Mouse (Mus musculus) retina, embryonic 14.5 days (tissue): Measurements from ENCODE around the gene Foxg1.

Experiments used
- DNase-seq: peaks from one replicate; pipeline ENCODE4 v3.0.0-alpha.2; 2015; ENCODE audit warnings: low spot score

Foxg1 gene

DNA sequence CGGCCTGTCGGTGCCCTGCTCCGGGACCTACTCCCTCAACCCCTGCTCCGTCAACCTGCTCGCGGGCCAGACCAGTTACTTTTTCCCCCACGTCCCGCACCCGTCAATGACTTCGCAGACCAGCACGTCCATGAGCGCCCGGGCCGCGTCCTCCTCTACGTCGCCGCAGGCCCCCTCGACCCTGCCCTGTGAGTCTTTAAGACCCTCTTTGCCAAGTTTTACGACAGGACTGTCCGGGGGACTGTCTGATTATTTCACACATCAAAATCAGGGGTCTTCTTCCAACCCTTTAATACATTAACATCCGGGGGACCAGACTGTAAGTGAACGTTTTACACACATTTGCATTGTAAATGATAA lies 3.2 kb downstream of the Foxg1 start:
- peak; percentile 53 for DNase-seq

DNA sequence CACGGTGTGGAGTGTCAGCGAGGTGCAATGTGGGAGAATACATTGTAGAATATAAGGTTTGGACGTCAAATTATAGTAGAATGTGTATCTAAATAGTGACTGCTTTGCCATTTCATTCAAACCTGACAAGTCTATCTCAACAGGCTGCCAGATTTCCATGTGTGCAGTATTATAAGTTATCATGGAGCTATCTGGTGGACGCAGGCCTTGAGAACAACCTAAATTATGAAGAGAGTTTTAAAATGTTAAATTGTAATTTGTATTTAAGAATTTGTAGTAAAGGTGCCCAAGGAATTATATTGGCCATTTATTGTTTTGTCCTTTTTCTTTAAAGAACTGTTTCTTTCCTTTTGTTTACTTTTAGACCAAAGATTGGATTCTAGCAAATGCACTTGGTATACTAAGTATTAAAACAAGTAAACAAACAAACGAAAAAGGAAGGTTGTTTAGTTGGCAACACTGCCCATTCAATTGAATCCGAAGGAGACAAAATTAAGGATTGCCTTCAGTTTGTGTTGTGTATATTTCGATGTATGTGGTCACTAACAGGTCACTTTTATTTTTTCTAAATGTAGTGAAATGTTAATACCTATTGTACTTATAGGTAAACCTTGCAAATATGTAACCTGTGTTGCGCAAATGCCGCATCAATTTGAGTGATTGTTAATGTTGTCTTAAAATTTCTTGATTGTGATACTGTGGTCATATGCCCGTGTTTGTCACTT lies 3.8 kb downstream of the Foxg1 start:
- DNase-seq, result peak; percentile 40

DNA sequence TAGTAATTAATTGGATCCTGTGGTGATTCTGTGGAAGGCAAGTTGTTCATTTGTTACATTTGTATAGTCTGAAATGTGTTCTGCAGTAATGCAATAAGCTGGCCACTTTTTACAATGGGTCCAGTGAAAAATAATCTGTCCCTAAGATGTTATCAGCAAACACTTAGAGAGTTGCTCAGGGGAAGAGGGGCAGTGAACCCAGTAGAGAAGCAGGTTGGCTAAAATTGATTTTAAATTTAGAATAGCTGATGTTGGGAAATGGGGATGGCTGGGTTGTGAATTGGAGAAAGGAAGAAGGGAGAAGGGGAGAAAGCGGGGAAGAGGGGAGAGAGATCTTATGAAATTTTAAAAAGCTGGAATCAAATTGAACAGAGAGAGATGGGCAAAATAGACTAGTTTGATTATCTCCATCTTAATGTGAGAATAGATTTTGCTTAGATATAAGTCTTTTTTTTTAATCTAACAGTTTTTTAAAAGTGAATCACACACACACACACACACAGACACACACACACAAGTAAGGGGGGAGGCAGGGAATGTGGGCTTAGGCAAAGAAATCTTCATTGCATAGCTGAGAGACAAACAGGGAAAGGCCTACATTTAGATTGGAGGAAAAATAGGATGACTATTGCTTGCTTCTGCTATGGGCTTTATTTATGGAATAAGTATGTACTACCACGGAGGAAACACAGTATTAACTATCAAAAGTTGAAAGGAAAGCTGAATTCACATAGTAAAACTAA lies 5.6 kb downstream of the Foxg1 start:
- peak; percentile 33 for DNase-seq

DNA sequence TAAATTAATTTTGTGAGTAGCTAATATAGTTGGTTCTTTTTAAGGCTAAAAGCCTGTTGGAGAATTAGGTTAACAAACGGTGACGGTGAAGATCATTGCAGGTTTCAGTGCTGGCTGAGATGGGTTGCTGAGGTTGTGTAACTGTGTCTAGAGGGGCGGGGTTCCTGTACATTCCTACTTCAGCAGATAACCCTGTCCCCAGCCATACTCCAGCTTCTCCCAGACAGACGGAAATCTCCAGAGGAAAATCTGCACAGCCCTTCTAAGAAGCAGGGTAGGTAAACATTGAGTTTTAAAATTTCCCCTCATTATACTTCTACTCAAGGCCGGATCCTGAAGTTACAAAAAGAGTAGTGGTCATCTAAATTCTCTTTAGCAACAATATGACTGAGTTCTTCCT lies 7.2 kb downstream of the Foxg1 start:
- peak; percentile 26 for DNase-seq

DNA sequence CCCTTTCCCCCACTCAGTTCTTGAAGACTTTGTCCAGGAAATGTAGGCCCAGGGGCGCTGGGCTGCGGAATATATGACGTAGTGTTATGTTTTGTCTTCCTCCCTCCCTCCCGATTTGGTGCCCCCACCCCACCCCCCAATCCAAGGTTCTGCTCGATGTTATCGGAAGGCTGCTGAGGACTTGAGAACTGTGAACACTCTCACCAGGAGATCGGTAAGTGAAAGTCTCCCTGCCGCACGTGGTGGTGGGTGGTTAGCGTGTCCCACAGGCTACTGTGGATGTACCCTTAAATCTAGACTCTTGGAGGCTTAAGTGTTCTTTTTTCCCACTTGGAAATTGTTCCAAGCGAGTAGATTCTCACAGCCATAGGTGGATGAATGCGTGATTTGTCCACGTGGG lies 7.8 kb downstream of the Foxg1 start:
- DNase-seq, result peak; percentile 28

DNA sequence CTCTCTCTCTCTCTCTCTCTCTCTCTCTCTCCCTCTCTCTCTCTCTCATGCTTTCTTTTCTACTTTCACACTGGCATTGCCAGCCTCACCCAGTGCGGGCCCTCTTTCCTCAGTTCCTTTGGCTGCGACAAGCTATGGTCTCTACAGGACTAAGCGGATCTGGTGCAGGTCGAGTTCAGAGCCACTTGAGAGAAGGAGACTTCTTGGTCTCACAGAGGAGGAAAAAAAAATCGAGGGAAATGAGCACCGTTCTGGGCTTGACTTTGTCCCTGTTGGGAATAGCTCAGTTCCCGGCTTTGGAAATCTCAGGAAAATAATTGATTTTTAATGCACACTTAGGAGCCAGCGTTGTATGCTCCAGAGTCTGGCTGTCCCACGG lies 8.5 kb downstream of the Foxg1 start:
- DNase-seq, result no peak

DNA sequence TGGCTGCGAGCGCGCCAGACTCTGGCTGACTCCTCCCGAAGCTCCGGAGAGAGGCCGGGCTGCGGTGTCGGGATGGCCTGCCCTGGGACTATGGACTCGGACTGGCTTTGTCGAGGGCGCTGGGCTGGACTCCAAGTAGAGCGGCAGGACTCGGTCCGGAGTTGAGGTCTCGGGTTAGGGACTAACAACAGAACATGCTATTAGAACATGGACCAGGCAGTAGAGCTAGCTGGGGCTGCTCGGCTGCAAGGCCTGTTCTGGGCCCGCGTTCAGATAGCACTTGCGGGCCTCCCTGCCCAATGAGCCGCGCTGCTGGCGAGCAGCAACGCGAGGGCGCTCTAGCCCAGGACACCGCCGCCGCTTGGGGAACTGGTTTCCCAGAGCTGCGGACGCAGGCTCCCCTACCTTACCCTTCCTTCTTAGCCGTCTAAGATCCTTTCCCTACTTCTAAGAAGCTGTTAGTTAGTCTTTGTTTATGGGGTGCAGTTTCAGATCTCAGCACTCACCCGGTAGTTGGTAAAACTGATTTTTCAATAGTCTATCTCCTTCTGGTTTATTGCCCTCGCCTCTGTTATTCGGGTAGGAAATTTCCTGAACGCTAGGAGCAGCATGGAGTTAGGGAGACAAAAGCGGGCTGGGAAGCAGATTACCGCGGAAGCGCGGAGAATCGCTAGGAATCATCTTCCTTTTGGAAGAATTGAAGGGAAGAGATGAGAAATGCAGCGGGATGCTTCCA lies 9.0 kb downstream of the Foxg1 start:
- peak; percentile 90 for DNase-seq

DNA sequence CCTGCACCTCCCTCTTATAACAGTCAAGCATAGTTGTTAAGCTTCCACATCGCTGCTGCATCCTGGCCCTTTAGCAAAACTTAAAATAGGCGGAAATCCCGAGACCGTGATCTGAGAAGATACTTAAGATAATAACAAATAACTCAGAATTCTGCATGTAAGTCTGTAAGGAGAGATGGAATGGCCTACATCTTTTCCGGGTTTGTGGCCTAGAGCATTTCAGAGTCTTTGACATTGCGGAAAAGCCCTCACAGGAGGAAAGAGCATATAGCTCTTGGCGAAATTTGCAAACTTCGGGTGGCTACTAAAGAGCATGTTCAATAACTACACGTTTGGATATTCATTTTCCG lies 9.6 kb downstream of the Foxg1 start:
- DNase-seq, result no peak

DNA sequence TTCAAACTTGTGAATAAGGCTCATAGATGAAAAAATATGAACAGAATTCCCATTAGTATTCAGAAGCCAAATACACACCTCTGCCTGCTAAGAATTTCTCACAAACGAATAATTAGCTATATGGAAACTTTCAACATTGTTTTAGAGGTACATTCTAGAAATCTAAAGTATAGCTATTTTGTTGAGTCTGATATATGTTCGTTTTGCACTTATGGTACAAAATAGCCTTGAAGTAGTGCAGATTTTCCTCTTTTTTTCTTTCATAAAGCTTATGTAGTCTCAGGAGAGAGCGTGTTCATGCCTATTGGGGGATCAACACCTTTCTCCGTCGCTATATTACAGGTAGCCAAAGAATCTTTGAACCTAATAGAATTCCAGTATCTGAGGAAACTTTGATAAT lies 10.4 kb downstream of the Foxg1 start:
- peak; percentile 33 for DNase-seq

DNA sequence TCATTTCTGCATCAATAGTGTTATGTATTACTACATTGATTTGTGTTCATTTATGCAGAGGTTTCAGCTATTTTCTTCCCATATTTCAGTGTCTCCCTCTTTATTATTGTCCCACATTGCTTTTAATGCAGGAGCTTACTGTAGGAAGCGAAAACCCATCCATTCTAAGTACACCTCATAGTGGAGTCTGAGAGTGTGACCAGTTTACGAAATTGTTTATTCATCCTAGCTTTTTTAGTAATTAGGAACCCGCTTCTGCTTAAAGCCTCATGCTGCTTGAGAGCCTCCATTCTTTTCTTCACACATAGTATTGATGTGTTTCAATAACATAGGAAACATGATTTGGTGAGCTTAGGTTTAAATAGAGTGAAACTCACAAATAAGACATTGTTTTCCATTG lies 11.2 kb downstream of the Foxg1 start:
- DNase-seq, result peak; percentile 26

DNA sequence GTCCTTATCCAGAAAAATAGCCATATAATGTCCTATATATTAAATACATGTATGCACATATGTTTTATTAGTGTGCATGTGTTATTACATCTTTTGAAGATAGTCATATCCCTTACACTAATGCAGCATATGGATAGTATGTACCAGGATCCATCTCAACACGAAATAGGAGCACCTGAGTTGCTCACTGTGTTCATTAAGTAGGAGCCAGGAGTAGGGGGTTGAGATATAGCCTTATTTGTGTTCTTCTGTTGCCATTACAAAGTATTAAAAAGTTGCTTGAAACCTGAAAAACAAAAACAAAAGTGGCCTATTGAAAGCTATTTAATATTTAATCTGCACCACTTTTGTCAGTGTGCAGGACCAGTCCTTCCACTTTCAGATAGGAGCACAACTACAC lies 11.7 kb downstream of the Foxg1 start:
- peak; percentile 20 for DNase-seq

DNA sequence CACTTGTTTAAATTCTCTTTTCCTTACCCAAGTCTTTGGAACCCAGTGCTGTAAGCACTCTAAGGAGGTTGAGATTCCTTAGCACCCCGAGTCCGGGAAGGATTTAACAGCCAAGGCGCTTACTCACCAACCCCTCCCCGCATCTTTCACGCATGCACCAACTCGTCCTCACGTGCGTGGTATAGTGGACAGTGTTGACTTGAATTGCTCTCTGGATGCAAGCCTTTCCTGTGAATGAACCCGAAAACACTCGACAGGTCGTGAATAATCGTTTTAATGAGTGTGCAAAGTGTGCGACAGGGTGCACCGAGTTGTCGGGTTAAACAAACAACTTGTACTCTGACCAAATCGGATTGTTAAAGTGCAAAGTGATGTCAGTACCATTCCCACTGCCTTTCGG lies 12.4 kb downstream of the Foxg1 start:
- peak; percentile 83 for DNase-seq

DNA sequence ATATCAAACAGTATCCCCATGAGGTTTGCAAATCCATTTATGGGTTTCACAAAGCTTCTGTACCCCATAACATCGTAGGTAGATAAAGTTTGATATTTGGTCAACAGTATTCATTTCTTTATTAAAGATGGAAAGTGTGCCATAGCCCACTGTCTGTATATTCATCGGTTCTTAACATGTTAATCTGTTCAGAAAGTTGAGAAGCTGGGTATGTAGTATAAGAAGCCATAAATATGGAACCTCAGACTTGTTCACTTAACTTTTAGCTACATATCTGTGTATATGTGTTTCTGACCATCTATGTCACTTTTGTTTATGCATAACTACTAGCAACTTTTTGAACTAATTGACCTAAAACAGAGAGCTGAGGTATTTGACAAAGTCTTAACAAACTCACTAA lies 13.5 kb downstream of the Foxg1 start:
- no peak for DNase-seq

DNA sequence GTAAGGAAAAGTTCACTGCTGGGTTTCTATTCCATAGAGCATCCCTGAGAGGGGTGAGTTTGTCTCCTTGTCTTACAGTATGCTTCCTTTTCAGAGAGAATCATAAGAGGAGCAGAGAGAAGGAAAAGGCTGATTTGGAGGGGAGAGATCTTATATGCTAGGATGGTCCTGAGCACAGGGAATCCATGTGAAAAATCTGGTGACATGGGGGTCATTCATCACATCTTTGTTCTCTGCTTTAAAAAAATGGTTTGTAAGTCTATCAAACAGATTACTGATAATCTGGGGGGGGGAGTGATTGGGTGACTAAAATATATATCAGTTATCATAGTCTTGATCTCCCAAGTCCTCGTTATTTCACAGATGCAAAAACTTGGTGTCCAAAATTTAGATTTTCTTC lies 14.3 kb downstream of the Foxg1 start:
- peak; percentile 8 for DNase-seq

DNA sequence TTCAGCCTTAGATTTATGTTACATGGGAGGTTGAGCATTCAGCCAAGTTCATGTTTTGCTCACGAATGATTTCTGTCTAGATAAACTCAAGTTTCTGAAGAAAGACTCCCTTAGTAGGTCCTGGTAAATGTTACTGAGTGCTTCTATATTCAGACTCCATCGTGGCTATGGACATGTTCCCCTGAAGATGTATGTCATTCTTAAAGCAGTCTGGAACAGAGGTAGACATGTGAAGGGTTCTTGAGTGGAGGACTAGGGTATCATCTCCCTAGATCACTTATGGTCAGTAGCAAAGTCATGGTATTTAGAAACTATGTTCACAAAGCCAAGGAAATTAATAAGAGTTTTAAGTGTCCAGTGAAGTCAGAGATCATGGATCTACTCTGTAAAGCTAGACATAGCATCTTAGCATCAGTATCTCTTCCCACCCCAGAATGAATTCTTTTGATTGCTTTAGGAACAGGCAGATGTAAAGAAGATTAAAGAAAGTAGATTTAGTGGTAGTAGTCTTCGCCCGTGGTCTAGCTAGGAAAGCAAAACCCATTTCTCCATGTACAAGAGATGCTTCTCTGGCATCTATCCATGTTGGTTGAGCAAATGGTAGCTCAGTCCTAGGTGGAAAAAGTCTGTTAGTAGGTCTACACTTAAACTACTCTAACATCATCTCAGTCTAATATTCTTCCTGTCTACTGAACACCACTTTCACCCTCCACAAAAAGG lies 15.1 kb downstream of the Foxg1 start:
- peak; percentile 8 for DNase-seq

DNA sequence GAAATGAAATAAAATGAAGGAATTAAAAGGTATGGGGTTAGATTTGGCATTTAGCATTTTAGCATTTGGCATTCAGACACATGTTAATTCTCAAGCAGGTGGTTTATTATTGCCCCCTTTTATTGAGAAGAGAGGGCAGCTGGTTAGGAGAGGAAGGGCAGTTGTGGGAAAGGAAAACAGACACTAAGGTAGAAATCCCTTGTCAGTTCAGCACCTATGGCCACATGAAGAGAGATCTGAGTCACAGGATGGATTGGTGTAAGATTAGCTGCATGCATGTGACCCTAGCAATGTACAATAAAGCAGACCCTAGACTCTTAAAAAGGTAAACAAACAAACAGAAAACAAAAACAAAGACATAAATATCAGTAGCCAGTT lies 15.7 kb downstream of the Foxg1 start:
- no peak for DNase-seq

DNA sequence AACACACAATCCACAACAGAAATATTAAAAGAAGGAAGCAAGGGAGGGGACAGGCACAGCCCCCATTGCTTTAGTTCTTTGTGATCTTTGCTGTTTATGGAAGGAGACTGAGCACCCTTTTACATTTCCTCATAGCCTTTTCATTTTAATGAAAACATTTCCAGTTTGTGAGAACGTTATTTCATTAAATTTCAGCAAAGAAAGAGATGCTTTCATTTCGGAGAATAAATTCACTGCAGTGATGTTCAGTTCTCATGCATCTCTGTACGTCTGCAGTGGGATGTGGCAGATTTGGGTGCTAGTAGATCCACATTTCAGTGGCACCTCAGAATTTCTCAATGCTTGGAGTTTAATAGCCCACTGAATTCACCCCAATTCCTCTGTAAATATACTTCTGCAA lies 16.2 kb downstream of the Foxg1 start:
- DNase-seq, result peak; percentile 3

DNA sequence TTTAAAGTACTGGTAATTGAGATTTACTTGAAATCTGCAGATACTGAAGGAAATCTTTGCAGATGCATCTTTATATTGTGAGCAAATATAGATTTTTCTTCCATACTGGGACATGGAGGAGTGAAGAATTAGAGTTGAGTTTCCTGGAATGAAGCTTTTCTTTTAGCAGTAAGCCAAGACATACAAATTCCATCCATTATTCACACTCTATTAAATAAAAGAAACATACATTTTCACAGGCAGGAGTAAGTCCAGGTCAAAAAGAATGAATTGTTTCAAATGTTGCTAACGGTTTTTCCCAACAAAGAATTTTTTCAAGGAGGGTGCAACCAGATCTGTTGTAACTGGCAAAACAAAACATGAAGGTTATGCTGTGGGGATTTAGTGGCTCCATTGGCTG lies 17.2 kb downstream of the Foxg1 start:
- peak; percentile 17 for DNase-seq

DNA sequence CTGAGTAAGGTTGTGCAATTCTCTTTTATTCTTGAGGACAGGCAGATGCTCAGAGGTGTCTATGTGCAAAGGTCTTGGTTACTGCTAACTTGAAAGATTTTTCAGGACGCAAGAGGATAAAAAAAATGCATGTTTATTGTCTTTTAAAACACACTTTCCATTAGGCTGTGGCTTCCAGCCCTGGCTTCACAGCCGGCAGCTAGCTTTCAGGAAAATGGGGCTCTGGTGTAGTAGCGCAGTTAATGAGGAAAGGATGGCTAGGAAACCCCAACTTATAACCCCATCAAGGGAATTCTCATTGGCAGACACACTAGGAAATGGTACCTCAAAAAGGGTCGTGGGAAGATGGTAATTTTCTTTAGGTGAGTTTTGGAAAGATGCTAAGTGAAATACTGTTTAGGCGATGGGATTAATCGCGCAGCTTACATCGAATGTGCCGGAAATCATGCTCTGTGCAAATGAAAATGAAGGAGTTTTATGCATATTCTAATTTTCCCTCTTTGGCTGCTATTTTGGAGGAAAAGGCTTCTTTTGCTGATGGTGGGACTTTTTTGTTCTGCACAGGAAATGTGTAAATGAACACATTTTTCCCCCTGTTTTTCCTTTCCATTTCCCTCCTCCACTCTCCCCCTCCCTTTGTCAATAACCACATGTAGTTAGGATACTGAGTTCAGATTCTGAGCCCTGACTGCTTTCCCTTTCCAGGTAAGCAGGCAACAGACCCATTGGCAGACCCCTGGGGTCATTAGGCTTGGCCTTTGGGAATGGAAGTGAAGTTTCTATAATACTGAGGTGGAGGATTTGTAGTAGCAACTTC lies 17.8 kb downstream of the Foxg1 start:
- DNase-seq, result peak; percentile 20

DNA sequence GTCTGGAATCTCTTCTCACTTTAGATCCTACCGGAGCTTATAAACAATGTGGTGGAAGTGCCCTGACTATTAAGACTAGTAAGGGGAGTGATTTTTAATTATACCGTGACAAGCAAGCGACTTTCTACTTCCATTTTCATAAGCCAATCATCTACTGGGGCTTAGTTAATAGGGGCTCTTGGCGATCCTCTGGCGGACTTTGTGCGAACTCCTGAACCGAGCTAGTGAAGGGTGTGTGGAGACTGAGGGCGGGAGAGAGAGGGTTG lies 18.3 kb downstream of the Foxg1 start:
- DNase-seq, result no peak

DNA sequence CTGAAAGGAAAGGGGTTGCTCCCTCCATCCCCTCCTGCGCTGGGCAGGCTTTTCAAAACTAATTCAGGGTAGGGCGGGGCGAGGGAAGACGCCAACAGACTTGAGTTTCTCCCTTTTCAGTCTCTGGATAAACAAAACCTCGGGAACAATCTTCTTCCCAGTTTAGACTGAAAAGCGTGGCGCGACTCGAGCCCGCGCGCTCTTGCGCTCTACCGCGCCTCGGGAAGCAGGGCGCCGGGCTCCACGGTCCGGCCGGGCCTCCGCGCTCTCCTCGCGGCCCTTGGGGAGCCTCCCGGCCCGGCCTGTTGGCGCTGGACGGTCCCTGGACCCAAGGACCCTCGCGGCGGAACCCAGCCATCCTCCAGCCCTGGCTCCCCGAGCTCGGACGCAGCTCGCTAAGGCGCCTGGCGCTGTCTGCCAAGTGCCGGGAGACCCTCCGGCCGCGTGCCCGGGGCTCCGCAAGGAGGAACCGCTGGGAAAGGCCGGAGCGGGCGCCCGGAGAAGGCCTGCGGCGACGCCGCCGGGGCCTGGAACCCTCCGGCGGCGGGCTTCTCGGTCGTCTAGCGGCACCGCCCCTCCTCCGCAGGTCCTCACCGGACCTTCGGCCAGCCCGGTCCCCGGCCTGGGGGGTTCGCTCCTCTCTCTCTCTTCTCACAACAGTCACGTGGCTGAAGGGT lies 18.8 kb downstream of the Foxg1 start:
- peak; percentile 71 for DNase-seq

DNA sequence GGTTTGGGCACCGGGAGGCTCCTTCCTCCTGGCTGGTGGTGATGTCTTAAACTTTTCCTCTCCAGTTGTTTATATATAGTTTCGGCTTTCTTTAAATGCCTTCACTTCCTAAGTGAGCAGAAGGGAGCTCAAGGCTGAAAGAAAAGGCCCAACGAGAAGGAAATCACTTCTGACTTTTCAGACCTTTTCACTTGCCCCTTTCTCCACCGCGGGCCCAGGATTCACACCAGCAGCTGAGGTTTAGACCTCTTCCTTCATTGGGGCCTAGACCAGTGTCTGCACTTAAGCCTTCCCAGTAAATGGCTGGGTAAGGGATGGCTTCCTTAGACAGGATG lies 19.3 kb downstream of the Foxg1 start:
- DNase-seq, result no peak
